Mouse (Mus musculus): ENCODE data around the gene Fez2. TPM values are rescaled to one million over a fixed set of nuclear protein-coding genes. Genes with fewer than 3 reads are reported as not detected.

The Fez2 gene
- polyA plus RNA-seq, 2 experiments, result 33.6 to 44.1 TPM

- H3K36me3 ChIP-seq (ENCODE audit: control insufficient read depth, insufficient read depth, low read length), result no peaks in the 10 kb centered on the region
- no peak overlapping the region for H3K4me3 ChIP-seq (replicated peaks; ENCODE audit: low read length)
- no peak for TF ChIP-seq POLR2A (IDR thresholded peaks at IDR 0.05; ENCODE audit: borderline replicate concordance, extremely low read depth, insufficient read depth, insufficient read length)
- no peak overlapping the region for H3K4me2 ChIP-seq (replicated peaks; ENCODE audit: low read depth, low read length, severe bottlenecking)
- H3K27ac ChIP-seq (replicated peaks; ENCODE audit: low read depth, low read length), result no peak overlapping the region
- H3K9me3 ChIP-seq (ENCODE audit: control insufficient read depth, low read length), result no peaks in the 10 kb centered on the region
- H3K27me3 ChIP-seq (ENCODE audit: control insufficient read depth, insufficient read depth, low read length), result no peaks in the 10 kb centered on the region
- ATAC-seq (ENCODE audit: low FRiP score, low read depth), result no peak
- H3K4me1 ChIP-seq (ENCODE audit: control insufficient read depth, insufficient read depth, low read length), result no peaks in the 10 kb centered on the region
- DNase-seq (ENCODE audit: low spot score), result no peak
- no peak overlapping the region for H3K9ac ChIP-seq (ENCODE audit: low read depth, low read length, severe bottlenecking)
- WGBS, result 72% methylated on average over 8 of the region's 8 CpGs
Observed at GRCm38 (mm10) chr17:78430374-78430773, 12.4 kb upstream of the Fez2 start.

GRCm38 (mm10) chr17:78429051-78429450 lies 11.1 kb upstream of the Fez2 start:
- 82% methylated on average over 4 of the region's 4 CpGs for WGBS
- H3K36me3 ChIP-seq (ENCODE audit: control insufficient read depth, insufficient read depth, low read length), result no peaks in the 10 kb centered on the region
- no peak overlapping the region for H3K4me2 ChIP-seq (replicated peaks; ENCODE audit: low read depth, low read length, severe bottlenecking)
- no peak for TF ChIP-seq POLR2A (IDR thresholded peaks at IDR 0.05; ENCODE audit: borderline replicate concordance, extremely low read depth, insufficient read depth, insufficient read length)
- ATAC-seq (ENCODE audit: low FRiP score, low read depth) (no peak), DNase-seq (ENCODE audit: low spot score) (no peak)
- no peaks in the 10 kb centered on the region for H3K4me1 ChIP-seq (ENCODE audit: control insufficient read depth, insufficient read depth, low read length)
- H3K9me3 ChIP-seq (ENCODE audit: control insufficient read depth, low read length), result no peaks in the 10 kb centered on the region
- H3K4me3 ChIP-seq (replicated peaks; ENCODE audit: low read length), result no peak overlapping the region
- H3K27me3 ChIP-seq (ENCODE audit: control insufficient read depth, insufficient read depth, low read length), result no peaks in the 10 kb centered on the region
- no peak overlapping the region for H3K9ac ChIP-seq (ENCODE audit: low read depth, low read length, severe bottlenecking)
- no peak overlapping the region for H3K27ac ChIP-seq (replicated peaks; ENCODE audit: low read depth, low read length)

- no peak for DNase-seq (ENCODE audit: low spot score)
- no peaks in the 10 kb centered on the region for H3K9me3 ChIP-seq (ENCODE audit: control insufficient read depth, low read length)
- no peak overlapping the region for H3K27ac ChIP-seq (replicated peaks; ENCODE audit: low read depth, low read length)
- no peak for TF ChIP-seq POLR2A (IDR thresholded peaks at IDR 0.05; ENCODE audit: borderline replicate concordance, extremely low read depth, insufficient read depth, insufficient read length)
- H3K27me3 ChIP-seq (ENCODE audit: control insufficient read depth, insufficient read depth, low read length), result no peaks in the 10 kb centered on the region
- H3K36me3 ChIP-seq (ENCODE audit: control insufficient read depth, insufficient read depth, low read length), result no peaks in the 10 kb centered on the region
- WGBS, result 86% methylated on average over 8 of the region's 8 CpGs
- no peaks in the 10 kb centered on the region for H3K4me1 ChIP-seq (ENCODE audit: control insufficient read depth, insufficient read depth, low read length)
- no peak overlapping the region for H3K4me3 ChIP-seq (replicated peaks; ENCODE audit: low read length)
- no peak for ATAC-seq (ENCODE audit: low FRiP score, low read depth)
- H3K4me2 ChIP-seq (replicated peaks; ENCODE audit: low read depth, low read length, severe bottlenecking), result no peak overlapping the region
- no peak overlapping the region for H3K9ac ChIP-seq (ENCODE audit: low read depth, low read length, severe bottlenecking)
Observed at GRCm38 (mm10) chr17:78425026-78425425, 7.1 kb upstream of the Fez2 start.

- H3K4me2 ChIP-seq (replicated peaks; ENCODE audit: low read depth, low read length, severe bottlenecking), result no peak overlapping the region
- peaks cover 9% of the 10 kb centered on the region; the same call in 1 of the 2 replicates for H3K4me1 ChIP-seq (ENCODE audit: control insufficient read depth, insufficient read depth, low read length)
- no peak for TF ChIP-seq POLR2A (IDR thresholded peaks at IDR 0.05; ENCODE audit: borderline replicate concordance, extremely low read depth, insufficient read depth, insufficient read length)
- DNase-seq (ENCODE audit: low spot score), result no peak
- no peak overlapping the region for H3K9ac ChIP-seq (ENCODE audit: low read depth, low read length, severe bottlenecking)
- 74% methylated on average over 4 of the region's 4 CpGs for WGBS
- no peaks in the 10 kb centered on the region for H3K36me3 ChIP-seq (ENCODE audit: control insufficient read depth, insufficient read depth, low read length)
- no peaks in the 10 kb centered on the region for H3K9me3 ChIP-seq (ENCODE audit: control insufficient read depth, low read length)
- H3K27ac ChIP-seq (replicated peaks; ENCODE audit: low read depth, low read length), result no peak overlapping the region
- H3K4me3 ChIP-seq (replicated peaks; ENCODE audit: low read length), result no peak overlapping the region
- ATAC-seq (ENCODE audit: low FRiP score, low read depth), result no peak
- no peaks in the 10 kb centered on the region for H3K27me3 ChIP-seq (ENCODE audit: control insufficient read depth, insufficient read depth, low read length)
Observed at GRCm38 (mm10) chr17:78419216-78419615, 1.3 kb upstream of the Fez2 start.

- WGBS, result 83% methylated on average over 2 of the region's 2 CpGs
Observed at GRCm38 (mm10) chr17:78415255-78415654, 2.7 kb downstream of the Fez2 start.

GRCm38 (mm10) chr17:78409900-78410299 lies 8.1 kb downstream of the Fez2 start:
- no peak overlapping the region for H3K4me3 ChIP-seq (replicated peaks; ENCODE audit: low read length)
- no peak for TF ChIP-seq POLR2A (IDR thresholded peaks at IDR 0.05; ENCODE audit: borderline replicate concordance, extremely low read depth, insufficient read depth, insufficient read length)
- no peak overlapping the region for H3K4me2 ChIP-seq (replicated peaks; ENCODE audit: low read depth, low read length, severe bottlenecking)
- no peaks in the 10 kb centered on the region for H3K27me3 ChIP-seq (ENCODE audit: control insufficient read depth, insufficient read depth, low read length)
- H3K9ac ChIP-seq (ENCODE audit: low read depth, low read length, severe bottlenecking), result no peak overlapping the region
- H3K27ac ChIP-seq (replicated peaks; ENCODE audit: low read depth, low read length), result no peak overlapping the region
- H3K36me3 ChIP-seq (ENCODE audit: control insufficient read depth, insufficient read depth, low read length), result peaks cover 5% of the 10 kb centered on the region; the same call in 1 of the 2 replicates
- H3K4me1 ChIP-seq (ENCODE audit: control insufficient read depth, insufficient read depth, low read length), result peaks cover 3% of the 10 kb centered on the region; the same call in 1 of the 2 replicates
- 44% methylated on average over 2 of the region's 2 CpGs for WGBS
- H3K9me3 ChIP-seq (ENCODE audit: control insufficient read depth, low read length), result no peaks in the 10 kb centered on the region
- DNase-seq (ENCODE audit: low spot score), result no peak
- ATAC-seq (ENCODE audit: low FRiP score, low read depth), result peak; percentile 37; the same call in 1 of the 2 replicates

More at GRCm38 (mm10) chr17:78415255-78415654, 2.7 kb downstream of the Fez2 start:
- peaks cover 12% of the 10 kb centered on the region for H3K4me1 ChIP-seq (ENCODE audit: control insufficient read depth, insufficient read depth, low read length)
- H3K4me3 ChIP-seq (replicated peaks; ENCODE audit: low read length), result no peak overlapping the region
- DNase-seq (ENCODE audit: low spot score) (no peak), ATAC-seq (ENCODE audit: low FRiP score, low read depth) (no peak)
- H3K36me3 ChIP-seq (ENCODE audit: control insufficient read depth, insufficient read depth, low read length), result peaks cover 5% of the 10 kb centered on the region; the same call in 1 of the 2 replicates
- H3K9me3 ChIP-seq (ENCODE audit: control insufficient read depth, low read length), result no peaks in the 10 kb centered on the region
- H3K9ac ChIP-seq (ENCODE audit: low read depth, low read length, severe bottlenecking), result no peak overlapping the region
- no peaks in the 10 kb centered on the region for H3K27me3 ChIP-seq (ENCODE audit: control insufficient read depth, insufficient read depth, low read length)
- TF ChIP-seq POLR2A (IDR thresholded peaks at IDR 0.05; ENCODE audit: borderline replicate concordance, extremely low read depth, insufficient read depth, insufficient read length), result no peak
- no peak overlapping the region for H3K27ac ChIP-seq (replicated peaks; ENCODE audit: low read depth, low read length)
- H3K4me2 ChIP-seq (replicated peaks; ENCODE audit: low read depth, low read length, severe bottlenecking), result no peak overlapping the region

Data from limb, embryonic 14.5 days (tissue).